Mouse (Mus musculus) heart, adult 9 months (tissue): ENCODE measurements around the gene Arid1b.

Source experiments
- DNase-seq, 2 experiments: peaks; one replicate each; pipeline ENCODE4 v3.0.0; 2022; ENCODE audit warnings: low spot score in 2 of 2

Gene Arid1b

GRCm38 (mm10) chr17:5056654-5057053, 62.5 kb downstream of the Arid1b start:
- DNase-seq = no peak

GRCm38 (mm10) chr17:5057286-5057685, 63.2 kb downstream of the Arid1b start:
- no peak for DNase-seq

GRCm38 (mm10) chr17:5057944-5058720, 64.0 kb downstream of the Arid1b start:
- DNase-seq = peak; percentile 55 to 64

- no peak for DNase-seq
These were observed 65.0 kb downstream of the Arid1b start for GRCm38 (mm10) chr17:5059092-5059601.

- DNase-seq = no peak
These were observed 66.5 kb downstream of the Arid1b start for GRCm38 (mm10) chr17:5060515-5061084.

GRCm38 (mm10) chr17:5061183-5061582, 67.1 kb downstream of the Arid1b start:
- DNase-seq = no peak

GRCm38 (mm10) chr17:5061593-5061992, 67.5 kb downstream of the Arid1b start:
- DNase-seq = no peak

- DNase-seq = no peak
These were observed 69.5 kb downstream of the Arid1b start for GRCm38 (mm10) chr17:5063471-5064176.

GRCm38 (mm10) chr17:5064777-5065176, 70.6 kb downstream of the Arid1b start:
- DNase-seq = no peak

- DNase-seq = no peak
These were observed 71.1 kb downstream of the Arid1b start for GRCm38 (mm10) chr17:5065270-5065669.

GRCm38 (mm10) chr17:5066835-5067234, 72.7 kb downstream of the Arid1b start:
- no peak for DNase-seq

- no peak for DNase-seq
These were observed 73.1 kb downstream of the Arid1b start for GRCm38 (mm10) chr17:5067264-5067663.

GRCm38 (mm10) chr17:5070399-5070798, 76.3 kb downstream of the Arid1b start:
- no peak for DNase-seq

GRCm38 (mm10) chr17:5072539-5072938, 78.4 kb downstream of the Arid1b start:
- DNase-seq = no peak

- DNase-seq = peak in 1 of 2 experiments; percentile 34
These were observed 80.8 kb downstream of the Arid1b start for GRCm38 (mm10) chr17:5074752-5075506.

GRCm38 (mm10) chr17:5077996-5078395, 83.9 kb downstream of the Arid1b start:
- no peak for DNase-seq

- no peak for DNase-seq
These were observed 84.4 kb downstream of the Arid1b start for GRCm38 (mm10) chr17:5078576-5078975.

- DNase-seq = no peak
These were observed 86.8 kb downstream of the Arid1b start for GRCm38 (mm10) chr17:5080884-5081419.

- DNase-seq = peak; percentile 22 to 39
These were observed 88.1 kb downstream of the Arid1b start for GRCm38 (mm10) chr17:5082274-5082673.

- DNase-seq = no peak
These were observed 89.4 kb downstream of the Arid1b start for GRCm38 (mm10) chr17:5083497-5083896.

- DNase-seq = no peak
These were observed 90.0 kb downstream of the Arid1b start for GRCm38 (mm10) chr17:5084139-5084538.

GRCm38 (mm10) chr17:5085004-5085403, 90.9 kb downstream of the Arid1b start:
- DNase-seq = no peak
